Mouse (Mus musculus) intestine, embryonic 15.5 days (tissue): ENCODE results near the gene Chn2. TPM values are rescaled to one million over a fixed set of nuclear protein-coding genes. Genes with fewer than 3 reads are reported as not detected.

Experiments used
- ATAC-seq: fragments of 200-750 bp; cut with Nextera tagmentation; 2 replicates; pipeline ENCODE4 v1.8.0; 2017; ENCODE audit warnings: moderate TSS enrichment, moderate library complexity
- H3K27ac ChIP-seq: fragments of 300-500 bp; sonication (generic); 2 replicates; pipeline ENCODE4 v1.5.1; 2015; ENCODE audit warnings: mild to moderate bottlenecking, inconsistent platforms
- H3K27me3 ChIP-seq: fragments of 300-500 bp; sonication (generic); replicated peaks from 2 replicates; pipeline ENCODE4 v1.6.1; 2015; ENCODE audit warnings: inconsistent platforms
- H3K36me3 ChIP-seq: fragments of 300-500 bp; sonication (generic); 2 replicates; pipeline ENCODE4 v1.6.1; 2015; ENCODE audit warnings: inconsistent platforms
- H3K4me1 ChIP-seq: fragments of 300-500 bp; sonication (generic); replicated peaks from 2 replicates; pipeline ENCODE4 v1.6.1; 2015; ENCODE audit warnings: inconsistent platforms
- H3K4me2 ChIP-seq: fragments of 300-500 bp; sonication (generic); replicated peaks from 2 replicates; pipeline ENCODE4 v1.6.1; 2015; ENCODE audit warnings: mild to moderate bottlenecking, inconsistent platforms
- H3K4me3 ChIP-seq: fragments of 300-500 bp; sonication (generic); replicated peaks from 2 replicates; pipeline ENCODE4 v1.5.1; 2015; ENCODE audit warnings: inconsistent platforms
- H3K9ac ChIP-seq: fragments of 300-500 bp; sonication (generic); 2 replicates; pipeline ENCODE4 v1.6.1; 2015; ENCODE audit warnings: inconsistent platforms
- H3K9me3 ChIP-seq: fragments of 300-500 bp; sonication (generic); 2 replicates; pipeline ENCODE4 v1.6.1; 2016; ENCODE audit warnings: inconsistent platforms
- WGBS: fragments of 180-500 bp; shearing (Covaris S2); methylation state at CpG from one replicate; pipeline ENCODE4 v1.1.7; 2015; 5-methylcytosine and 5-hydroxymethylcytosine counted together
- polyA plus RNA-seq: library from polyadenylated mRNA; unstranded; fragments of >200 nt; fragmentation: Nextera tagmentation; extraction: Ambion mirVana; gene quantifications from 2 replicates; pipeline ENCODE4 v1.2.1, GENCODE M21; 2015

Gene Chn2
- polyA plus RNA-seq, 1 experiment from 2014 or later, result 20.8 TPM

- Histone ChIP-seq H3K4me1 (no peaks in the 10 kb centered on the region), H3K4me2 (no peak overlapping the region), H3K9ac (no peak overlapping the region), H3K36me3 (no peaks in the 10 kb centered on the region), H3K27me3 (no peaks in the 10 kb centered on the region), H3K27ac (no peak overlapping the region), H3K4me3 (no peak overlapping the region), H3K9me3 (no peaks in the 10 kb centered on the region)
- 78% methylated on average over 8 of the region's 8 CpGs for WGBS
- no peak for ATAC-seq
Observed at GRCm38 (mm10) chr6:54045748-54046721, 6.7 kb downstream of the Chn2 start.

- Histone ChIP-seq H3K4me2 (no peak overlapping the region), H3K4me1 (no peaks in the 10 kb centered on the region), H3K36me3 (no peaks in the 10 kb centered on the region), H3K4me3 (no peak overlapping the region), H3K27ac (no peak overlapping the region), H3K9ac (no peak overlapping the region), H3K27me3 (no peaks in the 10 kb centered on the region), H3K9me3 (no peaks in the 10 kb centered on the region)
- ATAC-seq, result peak; percentile 61
- 70% methylated on average over 11 of the region's 11 CpGs for WGBS
Observed at GRCm38 (mm10) chr6:54046884-54047747, 7.8 kb downstream of the Chn2 start.

- H3K27ac ChIP-seq, result no peak overlapping the region
- no peaks in the 10 kb centered on the region for H3K36me3 ChIP-seq
- H3K4me3 ChIP-seq, result no peak overlapping the region
- H3K9me3 ChIP-seq, result no peaks in the 10 kb centered on the region
- no peak overlapping the region for H3K9ac ChIP-seq
- WGBS, result 78% methylated on average over 6 of the region's 6 CpGs
- no peak overlapping the region for H3K4me2 ChIP-seq
- 0 out of 2 replicates have a peak, but pooled peaks cover 5% of the 10 kb centered on the region for H3K4me1 ChIP-seq
- H3K27me3 ChIP-seq, result no peaks in the 10 kb centered on the region
- ATAC-seq, result peak; percentile 60
Observed at GRCm38 (mm10) chr6:54048768-54049167, 9.4 kb downstream of the Chn2 start.

GRCm38 (mm10) chr6:54051173-54051572, 11.8 kb downstream of the Chn2 start:
- Histone ChIP-seq H3K9me3 (no peaks in the 10 kb centered on the region), H3K4me2 (no peak overlapping the region), H3K4me3 (no peak overlapping the region), H3K27ac (no peak overlapping the region), H3K27me3 (no peaks in the 10 kb centered on the region), H3K4me1 (0 out of 2 replicates have a peak, but pooled peaks cover 5% of the 10 kb centered on the region), H3K36me3 (no peaks in the 10 kb centered on the region), H3K9ac (no peak overlapping the region)
- 0 out of 2 replicates have a peak, but pooled peaks have one; percentile 32 for ATAC-seq
- WGBS, result 56% methylated on average over 7 of the region's 7 CpGs

- Histone ChIP-seq H3K4me3 (no peak overlapping the region), H3K27me3 (no peaks in the 10 kb centered on the region), H3K9me3 (no peaks in the 10 kb centered on the region), H3K4me2 (no peak overlapping the region), H3K9ac (no peak overlapping the region), H3K36me3 (no peaks in the 10 kb centered on the region), H3K27ac (no peak overlapping the region), H3K4me1 (0 out of 2 replicates have a peak, but pooled peaks cover 5% of the 10 kb centered on the region)
- 95% methylated on average over 7 of the region's 7 CpGs for WGBS
- no peak for ATAC-seq
Observed at GRCm38 (mm10) chr6:54052124-54052523, 12.8 kb downstream of the Chn2 start.

GRCm38 (mm10) chr6:54052666-54053065, 13.3 kb downstream of the Chn2 start:
- H3K9ac ChIP-seq, result no peak overlapping the region
- no peaks in the 10 kb centered on the region for H3K36me3 ChIP-seq
- 83% methylated on average over 1 of the region's 1 CpGs for WGBS
- H3K4me1 ChIP-seq, result 0 out of 2 replicates have a peak, but pooled peaks cover 5% of the 10 kb centered on the region
- ATAC-seq, result 0 out of 2 replicates have a peak, but pooled peaks have one; percentile 61
- H3K9me3 ChIP-seq, result no peaks in the 10 kb centered on the region
- H3K4me2 ChIP-seq, result no peak overlapping the region
- H3K27me3 ChIP-seq, result no peaks in the 10 kb centered on the region
- no peak overlapping the region for H3K4me3 ChIP-seq
- no peak overlapping the region for H3K27ac ChIP-seq

GRCm38 (mm10) chr6:54053316-54053715, 14.0 kb downstream of the Chn2 start:
- no peak for ATAC-seq
- Histone ChIP-seq H3K4me1 (0 out of 2 replicates have a peak, but pooled peaks cover 5% of the 10 kb centered on the region), H3K4me2 (no peak overlapping the region), H3K36me3 (no peaks in the 10 kb centered on the region), H3K9me3 (no peaks in the 10 kb centered on the region), H3K4me3 (no peak overlapping the region), H3K27me3 (no peaks in the 10 kb centered on the region), H3K9ac (no peak overlapping the region), H3K27ac (no peak overlapping the region)
- 88% methylated on average over 3 of the region's 3 CpGs for WGBS

GRCm38 (mm10) chr6:54055387-54055786, 16.0 kb downstream of the Chn2 start:
- H3K27ac ChIP-seq, result no peak overlapping the region
- ATAC-seq, result no peak
- no peaks in the 10 kb centered on the region for H3K9me3 ChIP-seq
- H3K27me3 ChIP-seq, result no peaks in the 10 kb centered on the region
- H3K9ac ChIP-seq, result no peak overlapping the region
- no peaks in the 10 kb centered on the region for H3K36me3 ChIP-seq
- no peak overlapping the region for H3K4me3 ChIP-seq
- no peak overlapping the region for H3K4me2 ChIP-seq
- 69% methylated on average over 5 of the region's 5 CpGs for WGBS
- H3K4me1 ChIP-seq, result 0 out of 2 replicates have a peak, but pooled peaks cover 5% of the 10 kb centered on the region

GRCm38 (mm10) chr6:54056548-54057532, 17.5 kb downstream of the Chn2 start:
- no peak overlapping the region for H3K27ac ChIP-seq
- no peak for ATAC-seq
- H3K4me2 ChIP-seq, result no peak overlapping the region
- no peaks in the 10 kb centered on the region for H3K27me3 ChIP-seq
- H3K36me3 ChIP-seq, result no peaks in the 10 kb centered on the region
- H3K9me3 ChIP-seq, result no peaks in the 10 kb centered on the region
- H3K9ac ChIP-seq, result no peak overlapping the region
- H3K4me1 ChIP-seq, result 0 out of 2 replicates have a peak, but pooled peaks cover 8% of the 10 kb centered on the region
- no peak overlapping the region for H3K4me3 ChIP-seq
- WGBS, result 75% methylated on average over 18 of the region's 18 CpGs

GRCm38 (mm10) chr6:54057661-54058060, 18.3 kb downstream of the Chn2 start:
- Histone ChIP-seq H3K4me2 (no peak overlapping the region), H3K4me3 (no peak overlapping the region), H3K9ac (no peak overlapping the region), H3K36me3 (no peaks in the 10 kb centered on the region), H3K9me3 (no peaks in the 10 kb centered on the region), H3K27ac (no peak overlapping the region), H3K27me3 (no peaks in the 10 kb centered on the region), H3K4me1 (peaks cover 6% of the 10 kb centered on the region; the same call in 1 of the 2 replicates)
- WGBS, result 87% methylated on average over 10 of the region's 10 CpGs
- ATAC-seq, result no peak

GRCm38 (mm10) chr6:54058837-54059236, 19.5 kb downstream of the Chn2 start:
- H3K36me3 ChIP-seq, result no peaks in the 10 kb centered on the region
- H3K27me3 ChIP-seq, result no peaks in the 10 kb centered on the region
- H3K9ac ChIP-seq, result no peak overlapping the region
- no peak overlapping the region for H3K27ac ChIP-seq
- ATAC-seq, result no peak
- peaks cover 4% of the 10 kb centered on the region; the same call in 1 of the 2 replicates for H3K4me1 ChIP-seq
- H3K4me3 ChIP-seq, result no peak overlapping the region
- 70% methylated on average over 8 of the region's 8 CpGs for WGBS
- H3K9me3 ChIP-seq, result no peaks in the 10 kb centered on the region
- H3K4me2 ChIP-seq, result no peak overlapping the region
